Mouse (Mus musculus) liver, adult 2 months (tissue): Measurements from ENCODE around the gene Gm28042.

Experiments used
- CTCF ChIP-seq: fragments of 200-500 bp; IDR thresholded peaks from 2 replicates; pipeline ENCODE4 v1.5.1; 2011; ENCODE audit warnings: low read depth, low read length, control low read depth
- POLR2A ChIP-seq: fragments of 200-500 bp; IDR thresholded peaks from 2 replicates; pipeline ENCODE4 v1.6.1; 2011; ENCODE audit warnings: low read length, control low read depth; ENCODE audit not compliant: insufficient read depth; ENCODE audit errors: extremely low read depth

- TF ChIP-seq CTCF (no peak), POLR2A (no peak)
These were observed 17.4 kb downstream of the Gm28042 start for GRCm38 (mm10) chr2:120044676-120045075.
